Mouse (Mus musculus) megakaryocyte-erythroid progenitor cell, adult 5-6 weeks (primary cell): ENCODE measurements around the gene Mblac2. TPM values are rescaled to one million over a fixed set of nuclear protein-coding genes. Genes with fewer than 3 reads are reported as not detected.

Experiments
- ATAC-seq: replicated peaks from 2 replicates; pipeline ENCODE4 v1.8.0; 2016; ENCODE audit warnings: mild to moderate bottlenecking, inconsistent platforms; ENCODE audit not compliant: severe bottlenecking, poor library complexity, low FRiP score, low TSS enrichment
- total RNA-seq, 2 experiments: library from RNA; stranded (forward) in 1 of 2; stranded (reverse) in 1 of 2; fragments of 200-1000, 215-1000 nt in 1 of 2; fragments of >200 nt in 1 of 2; fragmentation: Nextera tagmentation in 1 of 2; gene quantifications; 2 replicates each; pipeline ENCODE4 v1.2.3; 2014 to 2017

Gene Mblac2
- total RNA-seq, 2 experiments from 2014 or later: 2.4 to 9.1 TPM

DNA sequence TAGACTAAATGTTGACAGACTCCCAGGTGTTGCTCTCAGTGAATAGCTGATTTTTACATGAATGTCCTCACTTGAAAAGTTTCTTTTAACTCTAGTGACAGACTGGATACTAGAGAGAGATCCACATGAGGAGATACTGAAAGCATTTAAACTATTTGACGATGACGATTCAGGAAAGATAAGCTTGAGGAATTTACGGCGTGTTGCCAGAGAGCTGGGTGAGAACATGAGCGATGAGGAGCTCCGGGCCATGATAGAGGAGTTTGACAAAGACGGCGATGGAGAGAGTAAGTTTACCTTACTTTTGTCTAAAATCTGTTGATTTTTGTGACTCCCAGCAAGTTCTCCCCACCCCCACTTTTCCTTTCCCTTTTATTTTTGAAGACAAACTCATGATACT, 80.7 kb downstream of the Mblac2 start:
- no peak for ATAC-seq

- peak; percentile 67 for ATAC-seq
Observed at GRCm38 (mm10) chr13:81793850-81794249, 82.7 kb downstream of the Mblac2 start.

- ATAC-seq: peak; percentile 79
Observed at GRCm38 (mm10) chr13:81801121-81801520, 90.0 kb downstream of the Mblac2 start.

Other genes with a start within 250 kb of the Mblac2 start
- not detected in 2 replicates for gene Adgrv1, start 78.2 kb upstream of the Mblac2 start, total RNA-seq (2014; fragmentation: Nextera tagmentation)
- not detected in 2 replicates for gene Adgrv1, start 78.2 kb upstream of the Mblac2 start, total RNA-seq (2017)
- 13.7 and 21.5 TPM in 2 replicates for gene Lysmd3, start 53.7 kb upstream of the Mblac2 start, total RNA-seq (2014; fragmentation: Nextera tagmentation)
- gene Lysmd3, start 53.7 kb upstream of the Mblac2 start, total RNA-seq (2017): 29.1 and 31.8 TPM in 2 replicates
- 28.5 and 38.2 TPM in 2 replicates for gene Polr3g, start 328 bp upstream of the Mblac2 start, total RNA-seq (2014; fragmentation: Nextera tagmentation)
- gene Polr3g, start 328 bp upstream of the Mblac2 start, total RNA-seq (2017): 31.6 and 39.2 TPM in 2 replicates
- 164 and 207 TPM in 2 replicates for gene Cetn3, start 71.7 kb downstream of the Mblac2 start, total RNA-seq (2014; fragmentation: Nextera tagmentation)
- 401 and 724 TPM in 2 replicates for gene Cetn3, start 71.7 kb downstream of the Mblac2 start, total RNA-seq (2017)